Mouse (Mus musculus) midbrain, postnatal 0 days (tissue): ENCODE data around the gene Scamp5. TPM values are rescaled to one million over a fixed set of nuclear protein-coding genes. Genes with fewer than 3 reads are reported as not detected.

Experiments
- ATAC-seq: fragments of 200-750 bp; cut with Nextera tagmentation; 2 replicates; pipeline ENCODE4 v1.8.0; 2017; ENCODE audit warnings: moderate number of reproducible peaks, mild to moderate bottlenecking, moderate TSS enrichment, moderate library complexity; ENCODE audit not compliant: low FRiP score
- DNase-seq: peaks from one replicate; pipeline ENCODE4 v3.0.0-alpha.2; 2015; ENCODE audit warnings: low spot score
- H3K27ac ChIP-seq: fragments of 300-500 bp; sonication (generic); 2 replicates; pipeline ENCODE4 v1.5.1; 2014; ENCODE audit warnings: low read depth, mild to moderate bottlenecking, low read length, mixed read lengths
- H3K27me3 ChIP-seq: fragments of 300-500 bp; sonication (generic); 2 replicates; pipeline ENCODE4 v1.6.1; 2014; ENCODE audit warnings: low read length, control low read depth, mixed read lengths; ENCODE audit not compliant: insufficient read depth
- H3K36me3 ChIP-seq: fragments of 300-500 bp; sonication (generic); 2 replicates; pipeline ENCODE4 v1.6.1; 2014; ENCODE audit warnings: low read length, control low read depth, mixed read lengths; ENCODE audit not compliant: insufficient read depth
- H3K4me1 ChIP-seq: fragments of 300-500 bp; sonication (generic); 2 replicates; pipeline ENCODE4 v1.6.1; 2014; ENCODE audit warnings: mild to moderate bottlenecking, control low read depth, antibody characterized with exemption, low read length, mixed read lengths; ENCODE audit not compliant: insufficient read depth
- H3K4me2 ChIP-seq: fragments of 300-500 bp; sonication (generic); 2 replicates; pipeline ENCODE4 v1.6.1; 2014; ENCODE audit warnings: low read depth, mild to moderate bottlenecking, low read length, mixed read lengths; ENCODE audit not compliant: poor library complexity, severe bottlenecking
- H3K4me3 ChIP-seq: fragments of 300-500 bp; sonication (generic); 2 replicates; pipeline ENCODE4 v1.5.1; 2014; ENCODE audit warnings: low read depth, mild to moderate bottlenecking, low read length, moderate library complexity
- H3K9ac ChIP-seq: fragments of 300-500 bp; sonication (generic); replicated peaks from 2 replicates; pipeline ENCODE4 v1.6.1; 2014; ENCODE audit warnings: mild to moderate bottlenecking, low read length, moderate library complexity, mixed read lengths; ENCODE audit not compliant: poor library complexity, severe bottlenecking
- H3K9me3 ChIP-seq: fragments of 300-500 bp; sonication (generic); 2 replicates; pipeline ENCODE4 v1.6.1; 2016; ENCODE audit warnings: low read length, control low read depth
- CTCF ChIP-seq: IDR thresholded peaks from 2 replicates; pipeline ENCODE4 v1.5.1; 2016; ENCODE audit warnings: antibody characterized with exemption, mild to moderate bottlenecking
- WGBS: fragments of 180-500 bp; shearing (Covaris S2); extraction: QIAGEN DNeasy Blood & Tissue Kit; methylation state at CpG from one replicate; pipeline ENCODE4 v1.1.7; 2014; 5-methylcytosine and 5-hydroxymethylcytosine counted together
- polyA plus RNA-seq: library from polyadenylated mRNA; unstranded; fragments of >200 nt; fragmentation: Nextera tagmentation; extraction: Ambion mirVana; gene quantifications from 2 replicates; pipeline ENCODE4 v1.2.1, GENCODE M21; 2015
- total RNA-seq: library from RNA; depleted of rRNA; stranded (reverse); fragments of >200 nt; gene quantifications from 2 replicates; pipeline ENCODE4 v1.2.3, GENCODE M21; 2014; rRNA removed

Scamp5 gene
- total and polyA plus RNA-seq, 2 experiments from 2014 or later, result 206 to 389 TPM

DNA sequence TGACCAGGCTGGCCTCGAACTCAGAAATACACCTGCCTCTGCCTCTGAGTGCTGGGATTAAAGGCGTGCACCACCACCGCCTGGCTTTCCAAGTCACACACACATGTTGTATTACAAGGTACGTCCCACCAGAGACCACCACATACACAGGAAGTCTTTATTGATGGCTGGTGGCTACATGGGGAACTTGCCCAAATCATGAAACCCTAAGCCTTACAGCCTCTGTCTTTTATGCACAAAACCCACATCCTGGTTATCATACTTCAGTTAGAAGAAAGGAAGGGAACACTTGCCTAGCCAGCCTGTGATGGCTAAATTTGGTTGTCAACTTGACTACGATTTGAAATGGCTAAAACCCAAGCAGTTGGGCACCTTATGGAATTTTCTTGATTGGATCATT is 63.8 kb downstream of the Scamp5 start:
- Histone ChIP-seq H3K9ac (no peak overlapping the region), H3K4me3 (no peak overlapping the region), H3K27me3 (no peaks in the 10 kb centered on the region), H3K36me3 (no peaks in the 10 kb centered on the region), H3K4me1 (no peaks in the 10 kb centered on the region), H3K9me3 (peaks cover 10% of the 10 kb centered on the region; the same call in 1 of the 2 replicates), H3K4me2 (no peak overlapping the region), H3K27ac (no peak overlapping the region)
- no peak for ATAC-seq
- DNase-seq, result no peak
- WGBS, result 89% methylated on average over 5 of the region's 5 CpGs
- TF ChIP-seq CTCF, result no peak

DNA sequence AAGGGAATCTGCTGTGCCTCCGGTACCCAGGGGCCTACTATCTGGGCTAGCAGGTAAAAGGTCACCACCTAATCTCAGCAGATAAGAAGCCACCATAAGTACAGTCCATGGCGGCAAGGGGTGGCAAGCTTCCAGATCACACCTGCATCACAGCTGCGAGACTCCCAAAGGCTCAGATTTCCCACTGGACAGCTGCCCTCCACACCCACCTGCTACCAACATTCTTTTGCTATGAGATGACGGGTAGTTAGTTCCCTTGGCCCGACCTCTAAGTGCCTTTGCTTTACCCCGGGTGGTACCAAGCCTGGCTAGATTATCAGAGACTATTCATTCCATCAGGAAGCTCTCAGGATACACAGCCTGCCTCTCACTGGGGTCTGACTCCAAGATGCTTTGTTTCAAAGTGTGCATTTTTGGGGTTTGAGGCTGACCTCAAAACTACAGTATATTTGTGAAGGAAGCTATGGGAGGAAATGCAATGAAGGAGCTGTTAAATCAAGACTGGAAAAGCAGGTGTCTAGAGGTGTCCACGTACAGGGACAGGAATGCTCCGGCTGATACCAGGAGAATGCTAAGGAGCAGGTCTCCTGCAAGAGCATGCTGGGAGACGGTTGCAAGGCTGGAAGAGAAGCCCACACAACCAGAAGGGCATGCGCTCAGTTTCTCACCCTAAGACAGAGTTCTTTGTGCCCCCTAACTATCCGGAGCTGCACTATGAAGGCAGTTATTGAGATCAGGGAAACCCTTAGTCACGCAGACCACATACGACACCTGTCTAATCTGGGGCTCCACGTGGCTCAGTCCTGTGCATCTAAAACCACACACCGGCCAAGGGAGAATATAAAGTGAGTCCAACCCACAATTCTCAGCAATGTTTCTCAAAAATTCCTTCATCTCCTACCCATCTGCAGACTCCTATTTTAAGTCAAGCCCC is 65.3 kb downstream of the Scamp5 start:
- peaks cover 10% of the 10 kb centered on the region; the same call in 1 of the 2 replicates for H3K9me3 ChIP-seq

DNA sequence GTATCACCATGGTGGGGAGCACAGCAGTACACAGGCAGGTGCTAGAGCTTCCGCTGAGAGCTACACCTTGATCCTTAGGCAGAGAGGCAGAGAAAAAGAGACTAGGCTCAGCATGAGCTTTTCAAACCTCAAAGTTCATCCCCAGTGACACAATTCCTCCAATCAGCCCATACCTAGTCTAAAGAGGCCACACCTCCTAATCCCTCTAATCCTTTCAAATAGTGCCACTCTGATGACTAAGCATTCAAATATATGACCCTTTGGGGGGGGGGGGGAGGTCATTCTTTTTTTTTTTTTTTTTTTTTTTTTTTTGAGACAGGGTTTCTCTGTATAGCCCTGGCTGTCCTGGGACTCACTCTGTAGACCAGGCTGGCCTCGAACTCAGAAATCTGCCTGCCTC is 69.1 kb downstream of the Scamp5 start:
- no peak overlapping the region for H3K27ac ChIP-seq
- no peak overlapping the region for H3K4me3 ChIP-seq
- H3K9ac ChIP-seq, result no peak overlapping the region
- H3K4me1 ChIP-seq, result no peaks in the 10 kb centered on the region
- H3K27me3 ChIP-seq, result no peaks in the 10 kb centered on the region
- no peak for DNase-seq
- H3K4me2 ChIP-seq, result no peak overlapping the region
- WGBS, result 81% methylated on average over 2 of the region's 2 CpGs
- H3K36me3 ChIP-seq, result no peaks in the 10 kb centered on the region
- peaks cover 10% of the 10 kb centered on the region; the same call in 1 of the 2 replicates for H3K9me3 ChIP-seq
- ATAC-seq, result no peak
- TF ChIP-seq CTCF, result no peak

More for the DNA sequence above, 65.3 kb downstream of the Scamp5 start:
- Histone ChIP-seq H3K4me1 (no peaks in the 10 kb centered on the region), H3K36me3 (no peaks in the 10 kb centered on the region), H3K27me3 (no peaks in the 10 kb centered on the region), H3K9ac (no peak overlapping the region), H3K4me3 (no peak overlapping the region), H3K4me2 (no peak overlapping the region), H3K27ac (no peak overlapping the region)
- 84% methylated on average over 15 of the region's 15 CpGs for WGBS
- DNase-seq (no peak), ATAC-seq (no peak)
- no peak for TF ChIP-seq CTCF

DNA sequence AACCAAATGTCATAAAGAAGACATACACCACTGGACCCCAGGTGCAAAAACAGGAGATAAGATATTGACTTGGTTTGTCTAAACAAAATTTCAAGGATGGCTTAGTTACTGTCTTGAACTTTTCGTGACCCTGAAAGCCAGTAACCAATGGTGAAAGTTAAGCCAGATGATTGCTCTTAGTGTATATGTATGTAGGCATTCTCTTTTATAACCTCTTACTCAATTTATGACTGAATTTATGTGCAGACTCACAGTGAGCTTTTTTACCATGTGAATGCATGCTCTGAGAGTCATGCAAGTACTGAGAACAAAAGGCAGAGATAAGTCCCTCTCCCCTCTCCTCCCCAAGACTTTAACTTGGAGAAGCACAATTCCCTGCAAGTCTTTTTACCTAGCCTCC is 75.0 kb downstream of the Scamp5 start:
- H3K4me1 ChIP-seq, result no peaks in the 10 kb centered on the region
- H3K9ac ChIP-seq, result no peak overlapping the region
- ATAC-seq (no peak), DNase-seq (no peak)
- H3K36me3 ChIP-seq, result no peaks in the 10 kb centered on the region
- H3K27ac ChIP-seq, result no peak overlapping the region
- H3K9me3 ChIP-seq, result no peaks in the 10 kb centered on the region
- no peaks in the 10 kb centered on the region for H3K27me3 ChIP-seq
- TF ChIP-seq CTCF, result no peak
- no peak overlapping the region for H3K4me2 ChIP-seq
- 100% methylated on average over 1 of the region's 1 CpGs for WGBS
- no peak overlapping the region for H3K4me3 ChIP-seq

Other genes starting within 250 kb of the Scamp5 start
- not detected in 2 replicates for gene Trcg1, start 231.5 kb downstream of the Scamp5 start, total RNA-seq
- not detected in 2 replicates for gene Trcg1, start 231.5 kb downstream of the Scamp5 start, polyA plus RNA-seq
- 10.9 and 13.0 TPM in 2 replicates for gene 1700017B05Rik, start 205.4 kb downstream of the Scamp5 start, total RNA-seq
- 4.5 and 5.0 TPM in 2 replicates for gene 1700017B05Rik, start 205.4 kb downstream of the Scamp5 start, polyA plus RNA-seq
- 23.1 and 29.7 TPM in 2 replicates for gene Ppcdc, start 27.9 kb downstream of the Scamp5 start, total RNA-seq
- gene Ppcdc, start 27.9 kb downstream of the Scamp5 start, polyA plus RNA-seq, result 15.0 and 17.6 TPM in 2 replicates
- 24.2 and 24.8 TPM in 2 replicates for gene Rpp25, start 36.0 kb upstream of the Scamp5 start, total RNA-seq
- 26.5 and 34.5 TPM in 2 replicates for gene Rpp25, start 36.0 kb upstream of the Scamp5 start, polyA plus RNA-seq
- 250 and 266 TPM in 2 replicates for gene Cox5a, start 53.2 kb upstream of the Scamp5 start, total RNA-seq
- 1,115 and 1,120 TPM in 2 replicates for gene Cox5a, start 53.2 kb upstream of the Scamp5 start, polyA plus RNA-seq
- gene Fam219b, start 69.5 kb upstream of the Scamp5 start, total RNA-seq, result 20.6 and 29.7 TPM in 2 replicates
- 24.8 and 25.6 TPM in 2 replicates for gene Fam219b, start 69.5 kb upstream of the Scamp5 start, polyA plus RNA-seq
- gene Mpi, start 84.7 kb upstream of the Scamp5 start, total RNA-seq, result 60.5 and 71.9 TPM in 2 replicates
- 57.2 and 61.2 TPM in 2 replicates for gene Mpi, start 84.7 kb upstream of the Scamp5 start, polyA plus RNA-seq
- 34.5 and 47.4 TPM in 2 replicates for gene Scamp2, start 92.9 kb upstream of the Scamp5 start, total RNA-seq
- gene Scamp2, start 92.9 kb upstream of the Scamp5 start, polyA plus RNA-seq, result 41.1 and 41.2 TPM in 2 replicates
- gene Ulk3, start 121.4 kb upstream of the Scamp5 start, total RNA-seq, result 18.9 and 23.3 TPM in 2 replicates
- gene Ulk3, start 121.4 kb upstream of the Scamp5 start, polyA plus RNA-seq, result 17.4 and 19.9 TPM in 2 replicates
- 0.09 TPM in 1 of 2 replicates, not detected in the other for gene Cplx3, start 138.2 kb upstream of the Scamp5 start, total RNA-seq
- gene Cplx3, start 138.2 kb upstream of the Scamp5 start, polyA plus RNA-seq, result 1.9 and 2.2 TPM in 2 replicates
- not detected in 2 replicates for gene Lman1l, start 152.7 kb upstream of the Scamp5 start, total RNA-seq
- 0.10 TPM in 1 of 2 replicates, not detected in the other for gene Lman1l, start 152.7 kb upstream of the Scamp5 start, polyA plus RNA-seq
- gene Csk, start 185.6 kb upstream of the Scamp5 start, total RNA-seq, result 133 and 152 TPM in 2 replicates
- 42.4 and 45.5 TPM in 2 replicates for gene Csk, start 185.6 kb upstream of the Scamp5 start, polyA plus RNA-seq
- gene Cyp1a2, start 215.6 kb upstream of the Scamp5 start, total RNA-seq, result not detected in 2 replicates
- not detected in 2 replicates for gene Cyp1a2, start 215.6 kb upstream of the Scamp5 start, polyA plus RNA-seq
- 0.28 TPM in 1 of 2 replicates, not detected in the other for gene Cyp1a1, start 219.9 kb upstream of the Scamp5 start, total RNA-seq
- 0.09 TPM in 2 replicates for gene Cyp1a1, start 219.9 kb upstream of the Scamp5 start, polyA plus RNA-seq
- 10.6 and 11.9 TPM in 2 replicates for gene Edc3, start 240.5 kb upstream of the Scamp5 start, total RNA-seq
- gene Edc3, start 240.5 kb upstream of the Scamp5 start, polyA plus RNA-seq, result 27.3 and 27.8 TPM in 2 replicates